Mouse (Mus musculus) heart, embryonic 14.5 days (tissue): Measurements from ENCODE around the gene 2310046K23Rik. TPM values are rescaled to one million over a fixed set of nuclear protein-coding genes. Genes with fewer than 3 reads are reported as not detected.
"Not testable (repeated sequence)": the region's sequence is repeated elsewhere in the genome, so short reads cannot be mapped to it uniquely, and the experiment has no call there.

Experiments
- ATAC-seq: fragments of 200-750 bp; cut with Nextera tagmentation; 2 replicates; pipeline ENCODE4 v1.8.0; 2017; ENCODE audit warnings: low read depth, moderate TSS enrichment; ENCODE audit not compliant: insufficient number of reproducible peaks, insufficient read depth, low FRiP score
- H3K27ac ChIP-seq, 2 experiments: fragments of 200-500 bp in 1 of 2; fragments of 300-500 bp in 1 of 2; sonication (generic) in 1 of 2; replicated peaks in 1 of 2; 2 replicates each; pipeline ENCODE4 v1.5.1; 2012 to 2014; ENCODE audit warnings: low read depth in 2 of 2, low read length in 2 of 2, control low read depth in 1 of 2, mild to moderate bottlenecking in 1 of 2, mixed read lengths in 1 of 2; ENCODE audit not compliant: control insufficient read depth in 1 of 2, insufficient read depth in 1 of 2
- H3K27me3 ChIP-seq: fragments of 300-500 bp; sonication (generic); 2 replicates; pipeline ENCODE4 v1.6.1; 2014; ENCODE audit warnings: mild to moderate bottlenecking, low read length, control low read depth; ENCODE audit not compliant: control insufficient read depth, insufficient read depth
- H3K36me3 ChIP-seq: fragments of 300-500 bp; sonication (generic); 2 replicates; pipeline ENCODE4 v1.6.1; 2014; ENCODE audit warnings: mild to moderate bottlenecking, control low read depth, low read length, mixed read lengths; ENCODE audit not compliant: control insufficient read depth, insufficient read depth
- H3K4me1 ChIP-seq, 2 experiments: fragments of 200-500 bp in 1 of 2; fragments of 300-500 bp in 1 of 2; sonication (generic) in 1 of 2; 2 replicates each; pipeline ENCODE4 v1.6.1; 2012 to 2014; ENCODE audit warnings: low read length in 2 of 2, control low read depth in 1 of 2, mixed read lengths in 1 of 2; ENCODE audit not compliant: control insufficient read depth in 2 of 2, insufficient read depth in 2 of 2
- H3K4me2 ChIP-seq: fragments of 300-500 bp; sonication (generic); 2 replicates; pipeline ENCODE4 v1.6.1; 2014; ENCODE audit warnings: mild to moderate bottlenecking, low read length
- H3K4me3 ChIP-seq, 2 experiments: fragments of 200-500 bp in 1 of 2; fragments of 300-500 bp in 1 of 2; sonication (generic) in 1 of 2; 2 replicates each; pipeline ENCODE4 v1.5.1; 2012 to 2014; ENCODE audit warnings: low read length in 2 of 2, mild to moderate bottlenecking in 2 of 2, control low read depth in 1 of 2, low read depth in 1 of 2, moderate library complexity in 1 of 2; ENCODE audit not compliant: control insufficient read depth in 1 of 2, insufficient read depth in 1 of 2
- H3K9ac ChIP-seq: fragments of 300-500 bp; sonication (generic); 2 replicates; pipeline ENCODE4 v1.6.1; 2014; ENCODE audit warnings: mild to moderate bottlenecking, low read length
- H3K9me3 ChIP-seq: fragments of 300-500 bp; sonication (generic); 2 replicates; pipeline ENCODE4 v1.6.1; 2016; ENCODE audit warnings: low read length, control low read depth; ENCODE audit not compliant: control insufficient read depth
- WGBS: fragments of 180-500 bp; shearing (Covaris S2); extraction: QIAGEN DNeasy Blood & Tissue Kit; methylation state at CpG from one replicate; pipeline ENCODE4 v1.1.7; 2014; 5-methylcytosine and 5-hydroxymethylcytosine counted together
- polyA plus RNA-seq: library from polyadenylated mRNA; unstranded; fragments of >200 nt; fragmentation: Nextera tagmentation; extraction: Ambion mirVana; gene quantifications from 2 replicates; pipeline ENCODE4 v1.2.1, GENCODE M21; 2014

2310046K23Rik gene
- polyA plus RNA-seq, 1 experiment from 2014 or later: not detected

- no peak overlapping the region for H3K4me3 ChIP-seq
These were observed 31.1 kb upstream of the 2310046K23Rik start for GRCm38 (mm10) chr3:92565418-92565817.

GRCm38 (mm10) chr3:92512325-92512724 lies 22.0 kb downstream of the 2310046K23Rik start:
- H3K9me3 ChIP-seq: no peaks in the 10 kb centered on the region
- H3K9ac ChIP-seq: no peak overlapping the region
- no peak overlapping the region for H3K4me2 ChIP-seq
- ATAC-seq: no peak
- H3K27me3 ChIP-seq: no peaks in the 10 kb centered on the region
- H3K36me3 ChIP-seq: no peaks in the 10 kb centered on the region
- H3K4me3 ChIP-seq: no peak overlapping the region
- no peaks in the 10 kb centered on the region for H3K4me1 ChIP-seq
- no peak overlapping the region for H3K27ac ChIP-seq

More at GRCm38 (mm10) chr3:92565418-92565817, 31.1 kb upstream of the 2310046K23Rik start:
- H3K4me2 ChIP-seq: no peak overlapping the region
- H3K27ac ChIP-seq: no peak overlapping the region
- no peaks in the 10 kb centered on the region for H3K4me1 ChIP-seq
- no peak overlapping the region for H3K9ac ChIP-seq
- H3K27me3 ChIP-seq: no peaks in the 10 kb centered on the region
- no peak for ATAC-seq
- H3K36me3 ChIP-seq: no peaks in the 10 kb centered on the region
- H3K9me3 ChIP-seq: no peaks in the 10 kb centered on the region

GRCm38 (mm10) chr3:92510786-92511185 lies 23.5 kb downstream of the 2310046K23Rik start:
- H3K4me1 ChIP-seq: no peaks in the 10 kb centered on the region
- H3K9me3 ChIP-seq: no peaks in the 10 kb centered on the region
- no peaks in the 10 kb centered on the region for H3K36me3 ChIP-seq
- ATAC-seq: no peak
- no peaks in the 10 kb centered on the region for H3K27me3 ChIP-seq
- H3K4me2 ChIP-seq: no peak overlapping the region
- H3K4me3 ChIP-seq: no peak overlapping the region
- no peak overlapping the region for H3K9ac ChIP-seq
- H3K27ac ChIP-seq: no peak overlapping the region

GRCm38 (mm10) chr3:92508185-92508584 lies 26.1 kb downstream of the 2310046K23Rik start:
- 78% methylated on average over 1 of the region's 1 CpGs for WGBS
- no peak overlapping the region for H3K4me3 ChIP-seq
- H3K9ac ChIP-seq: no peak overlapping the region
- no peaks in the 10 kb centered on the region for H3K27me3 ChIP-seq
- ATAC-seq: no peak
- H3K9me3 ChIP-seq: no peaks in the 10 kb centered on the region
- H3K4me2 ChIP-seq: no peak overlapping the region
- H3K27ac ChIP-seq: no peak overlapping the region
- no peaks in the 10 kb centered on the region for H3K36me3 ChIP-seq
- no peaks in the 10 kb centered on the region for H3K4me1 ChIP-seq

GRCm38 (mm10) chr3:92503528-92503927 lies 30.8 kb downstream of the 2310046K23Rik start:
- Histone ChIP-seq H3K36me3 (no peaks in the 10 kb centered on the region), H3K4me2 (no peak overlapping the region)

GRCm38 (mm10) chr3:92500393-92500792 lies 33.9 kb downstream of the 2310046K23Rik start, which contains the start of gene Sprr4:
Sprr4 (minus strand) TSS chr3:92500493.
- H3K27me3 ChIP-seq: no peaks in the 10 kb centered on the region

More at GRCm38 (mm10) chr3:92503528-92503927, 30.8 kb downstream of the 2310046K23Rik start:
- no peak for ATAC-seq
- no peaks in the 10 kb centered on the region for H3K9me3 ChIP-seq
- no peaks in the 10 kb centered on the region for H3K4me1 ChIP-seq
- H3K27me3 ChIP-seq: no peaks in the 10 kb centered on the region
- H3K9ac ChIP-seq: no peak overlapping the region
- no peak overlapping the region for H3K27ac ChIP-seq
- H3K4me3 ChIP-seq: no peak overlapping the region

GRCm38 (mm10) chr3:92490262-92490661 lies 44.0 kb downstream of the 2310046K23Rik start:
- not testable (repeated sequence) for H3K27ac ChIP-seq, H3K4me1 ChIP-seq, H3K36me3 ChIP-seq, ATAC-seq, H3K9ac ChIP-seq, H3K9me3 ChIP-seq, H3K4me3 ChIP-seq, H3K4me2 ChIP-seq, H3K27me3 ChIP-seq

More at GRCm38 (mm10) chr3:92500393-92500792, 33.9 kb downstream of the 2310046K23Rik start, which contains the start of gene Sprr4:
- Histone ChIP-seq H3K36me3 (no peaks in the 10 kb centered on the region), H3K27ac (no peak within 1 kb of the TSS), H3K4me2 (no peak within 1 kb of the TSS), H3K4me3 (no peak within 1 kb of the TSS), H3K4me1 (no peaks in the 10 kb centered on the region), H3K9ac (no peak within 1 kb of the TSS), H3K9me3 (no peaks in the 10 kb centered on the region)
- ATAC-seq: no peak
- 91% methylated on average over 1 of the region's 1 CpGs for WGBS

GRCm38 (mm10) chr3:92486307-92486706 lies 48.0 kb downstream of the 2310046K23Rik start:
- Histone ChIP-seq H3K9me3 (no peaks in the 10 kb centered on the region), H3K4me1 (no peaks in the 10 kb centered on the region), H3K36me3 (no peaks in the 10 kb centered on the region), H3K4me3 (no peak overlapping the region), H3K9ac (no peak overlapping the region), H3K27ac (no peak overlapping the region), H3K27me3 (no peaks in the 10 kb centered on the region), H3K4me2 (no peak overlapping the region)
- ATAC-seq: no peak
- 35% methylated on average over 1 of the region's 1 CpGs for WGBS
